Mouse (Mus musculus) hindbrain, embryonic 12.5 days (tissue): ENCODE results near the gene Fam69b. TPM values are rescaled to one million over a fixed set of nuclear protein-coding genes. Genes with fewer than 3 reads are reported as not detected.
A peak's percentile ranks its signal among the peaks of the same experiment; 100 is the strongest.

Experiments
- ATAC-seq: fragments of 200-750 bp; cut with Nextera tagmentation; 2 replicates; pipeline ENCODE4 v1.8.0; 2017; ENCODE audit warnings: moderate TSS enrichment; ENCODE audit not compliant: low FRiP score
- H3K27ac ChIP-seq: fragments of 300-500 bp; sonication (generic); 2 replicates; pipeline ENCODE4 v1.5.1; 2016; ENCODE audit warnings: mild to moderate bottlenecking
- H3K27me3 ChIP-seq: fragments of 300-500 bp; sonication (generic); 2 replicates; pipeline ENCODE4 v1.6.1; 2016; ENCODE audit warnings: mild to moderate bottlenecking
- H3K36me3 ChIP-seq: fragments of 300-500 bp; sonication (generic); 2 replicates; pipeline ENCODE4 v1.6.1; 2016; ENCODE audit warnings: mild to moderate bottlenecking
- H3K4me1 ChIP-seq: fragments of 300-500 bp; sonication (generic); 2 replicates; pipeline ENCODE4 v1.6.1; 2016
- H3K4me2 ChIP-seq: fragments of 300-500 bp; sonication (generic); replicated peaks from 2 replicates; pipeline ENCODE4 v1.6.1; 2016; ENCODE audit warnings: mild to moderate bottlenecking
- H3K4me3 ChIP-seq: fragments of 300-500 bp; sonication (generic); 2 replicates; pipeline ENCODE4 v1.5.1; 2016; ENCODE audit warnings: mild to moderate bottlenecking
- H3K9ac ChIP-seq: fragments of 300-500 bp; sonication (generic); 2 replicates; pipeline ENCODE4 v1.6.1; 2016; ENCODE audit warnings: mild to moderate bottlenecking, moderate library complexity
- H3K9me3 ChIP-seq: fragments of 300-500 bp; sonication (generic); replicated peaks from 2 replicates; pipeline ENCODE4 v1.6.1; 2016; ENCODE audit warnings: mild to moderate bottlenecking
- WGBS: fragments of 180-500 bp; shearing (Covaris S2); methylation state at CpG from one replicate; pipeline ENCODE4 v1.1.7; 2016; 5-methylcytosine and 5-hydroxymethylcytosine counted together
- polyA plus RNA-seq: library from polyadenylated mRNA; unstranded; fragments of >200 nt; fragmentation: Nextera tagmentation; extraction: Ambion mirVana; gene quantifications from 2 replicates; pipeline ENCODE4 v1.2.1, GENCODE M21; 2016

Fam69b gene
- polyA plus RNA-seq, 1 experiment from 2014 or later, result 73.7 TPM

DNA sequence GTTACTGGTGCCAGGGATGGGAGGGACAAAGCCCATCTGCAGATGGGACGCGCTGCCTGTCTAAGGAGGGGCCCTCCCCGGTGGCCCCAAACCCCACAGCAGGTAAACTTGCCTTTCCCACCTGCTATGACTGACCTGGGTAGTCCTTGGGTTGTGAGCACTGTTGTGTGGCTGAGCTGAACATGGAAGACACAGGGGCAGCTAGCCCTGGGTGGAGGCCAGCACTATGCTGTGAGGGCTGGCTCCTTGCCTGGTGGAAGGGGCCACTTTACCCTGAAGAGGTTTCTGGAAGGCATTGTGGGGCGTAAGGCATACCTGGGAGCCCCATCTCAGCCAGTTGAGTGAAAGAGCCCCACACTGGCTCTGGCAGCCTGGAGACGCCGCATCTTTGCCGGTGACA lies 37.3 kb upstream of the Fam69b start:
- Histone ChIP-seq H3K4me2 (no peak overlapping the region), H3K4me3 (no peak overlapping the region), H3K9me3 (no peaks in the 10 kb centered on the region), H3K9ac (no peak overlapping the region), H3K27me3 (no peaks in the 10 kb centered on the region), H3K36me3 (0 out of 2 replicates have a peak, but pooled peaks cover 2% of the 10 kb centered on the region), H3K4me1 (peaks cover 16% of the 10 kb centered on the region), H3K27ac (no peak overlapping the region)
- no peak for ATAC-seq
- WGBS, result 91% methylated on average over 7 of the region's 7 CpGs

DNA sequence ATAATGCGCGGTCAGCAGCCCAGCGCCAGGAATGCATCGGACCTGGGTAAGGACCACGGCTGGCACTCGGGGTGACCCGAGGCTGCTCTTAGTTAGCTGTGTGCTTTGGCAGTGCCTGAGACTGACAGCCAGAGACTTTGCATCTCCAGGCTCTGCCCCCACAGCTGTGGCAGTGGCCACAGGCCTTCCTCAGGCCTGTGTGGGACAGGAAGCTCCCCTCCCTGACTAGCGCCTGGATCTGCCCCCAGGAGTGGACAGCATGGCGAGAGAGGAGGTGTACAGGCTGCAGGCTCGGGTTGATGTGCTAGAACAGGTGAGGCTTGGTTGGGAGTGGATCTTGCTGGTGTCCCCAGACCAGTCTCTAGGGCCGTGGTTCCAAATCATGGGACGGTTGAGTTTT lies 36.8 kb upstream of the Fam69b start:
- Histone ChIP-seq H3K4me3 (no peak overlapping the region), H3K9me3 (no peaks in the 10 kb centered on the region), H3K9ac (no peak overlapping the region), H3K36me3 (0 out of 2 replicates have a peak, but pooled peaks cover 2% of the 10 kb centered on the region), H3K27ac (no peak overlapping the region), H3K4me1 (peaks cover 13% of the 10 kb centered on the region), H3K4me2 (no peak overlapping the region), H3K27me3 (no peaks in the 10 kb centered on the region)
- WGBS, result 87% methylated on average over 12 of the region's 12 CpGs
- no peak for ATAC-seq

DNA sequence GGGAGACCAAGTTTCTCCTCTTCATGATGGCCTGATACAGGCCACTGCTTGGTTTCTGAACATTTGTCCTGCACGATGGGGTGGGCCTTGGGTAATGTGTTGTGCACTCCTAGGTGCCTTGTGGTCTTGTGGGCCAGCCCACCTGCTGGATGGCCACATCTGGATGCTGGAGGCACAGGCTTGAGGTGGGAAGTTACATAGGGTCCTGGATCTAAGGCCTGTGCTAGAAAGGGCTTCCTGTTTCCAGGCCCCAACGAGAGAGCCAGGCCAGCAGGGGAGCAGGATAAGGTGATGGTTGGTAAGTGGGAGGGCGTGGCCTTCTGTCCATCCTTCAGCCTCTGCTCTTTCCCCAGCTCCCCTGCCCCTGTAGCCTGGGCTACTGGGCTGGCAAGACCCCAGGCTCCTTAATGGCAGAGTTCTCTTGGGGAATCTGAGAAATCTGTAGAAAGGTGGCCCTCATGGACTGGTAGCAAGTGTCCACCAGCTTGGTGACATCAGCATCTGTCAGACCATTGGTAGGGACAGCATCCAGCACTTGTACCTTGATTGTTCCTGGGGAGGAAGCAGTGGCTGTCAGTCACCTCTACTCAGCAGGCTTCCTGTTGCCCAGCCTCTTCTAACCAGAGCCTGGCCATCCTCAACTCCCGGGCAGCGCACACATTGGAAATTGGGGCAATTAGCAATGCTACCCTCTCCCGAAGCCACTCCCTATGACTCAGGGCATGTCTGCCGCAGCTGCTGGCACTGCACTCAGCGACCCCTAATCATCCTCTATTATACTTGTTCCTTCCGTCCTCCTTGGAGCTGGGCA lies 34.8 kb upstream of the Fam69b start:
- Histone ChIP-seq H3K27ac (no peak overlapping the region), H3K4me3 (no peak overlapping the region), H3K4me2 (no peak overlapping the region), H3K27me3 (0 out of 2 replicates have a peak, but pooled peaks cover 4% of the 10 kb centered on the region), H3K36me3 (0 out of 2 replicates have a peak, but pooled peaks cover 2% of the 10 kb centered on the region), H3K9me3 (no peaks in the 10 kb centered on the region), H3K4me1 (peaks cover 3% of the 10 kb centered on the region), H3K9ac (no peak overlapping the region)
- WGBS, result 73% methylated on average over 9 of the region's 9 CpGs
- no peak for ATAC-seq

DNA sequence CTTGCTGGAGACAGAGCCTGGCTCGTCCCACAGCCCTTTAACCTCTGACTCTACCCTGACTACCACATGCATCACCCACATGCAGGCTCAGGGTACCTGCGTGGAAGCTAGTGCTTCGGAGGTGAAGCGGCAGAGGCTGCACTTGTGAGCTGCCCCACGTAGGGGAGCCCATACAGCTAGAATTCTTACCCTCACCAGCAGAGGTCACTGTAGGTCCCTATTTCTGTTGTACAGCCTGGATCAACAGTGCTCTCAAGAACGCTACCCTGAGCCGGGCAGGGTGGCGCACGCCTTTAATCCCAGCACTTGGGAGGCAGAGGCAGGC lies 34.3 kb upstream of the Fam69b start:
- H3K4me3 ChIP-seq, result no peak overlapping the region
- no peak overlapping the region for H3K4me2 ChIP-seq
- H3K4me1 ChIP-seq, result no peaks in the 10 kb centered on the region
- WGBS, result 72% methylated on average over 9 of the region's 9 CpGs
- no peak overlapping the region for H3K27ac ChIP-seq
- no peak overlapping the region for H3K9ac ChIP-seq
- H3K9me3 ChIP-seq, result no peaks in the 10 kb centered on the region
- H3K27me3 ChIP-seq, result 0 out of 2 replicates have a peak, but pooled peaks cover 4% of the 10 kb centered on the region
- H3K36me3 ChIP-seq, result 0 out of 2 replicates have a peak, but pooled peaks cover 2% of the 10 kb centered on the region
- ATAC-seq, result no peak

DNA sequence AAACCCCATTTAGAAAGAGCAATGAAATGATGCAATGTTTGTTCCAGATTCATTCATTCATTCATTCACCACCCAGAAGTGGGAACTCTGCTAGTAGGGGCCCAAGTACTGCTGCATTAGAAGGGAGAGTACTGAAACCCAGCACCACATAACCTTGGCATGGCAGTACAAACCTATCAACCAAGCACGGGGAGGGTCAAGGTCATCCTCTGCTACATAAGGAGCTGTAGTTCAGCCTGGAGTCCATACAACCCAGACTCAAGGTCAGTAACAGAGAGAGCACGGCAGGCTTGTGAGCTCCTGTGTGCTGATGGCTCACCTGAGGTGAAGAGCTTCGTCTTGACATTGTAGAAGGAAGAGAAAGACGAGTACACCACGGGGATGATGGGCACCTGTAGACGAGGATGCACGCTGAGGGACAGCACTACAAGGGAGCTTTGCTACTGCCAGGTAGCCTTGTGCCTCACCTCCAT lies 33.8 kb upstream of the Fam69b start:
- H3K4me2 ChIP-seq, result no peak overlapping the region
- 0 out of 2 replicates have a peak, but pooled peaks cover 4% of the 10 kb centered on the region for H3K27me3 ChIP-seq
- H3K4me3 ChIP-seq, result no peak overlapping the region
- no peak overlapping the region for H3K9ac ChIP-seq
- 94% methylated on average over 7 of the region's 7 CpGs for WGBS
- H3K9me3 ChIP-seq, result no peaks in the 10 kb centered on the region
- no peak overlapping the region for H3K27ac ChIP-seq
- no peak for ATAC-seq
- H3K36me3 ChIP-seq, result 0 out of 2 replicates have a peak, but pooled peaks cover 2% of the 10 kb centered on the region
- no peaks in the 10 kb centered on the region for H3K4me1 ChIP-seq

DNA sequence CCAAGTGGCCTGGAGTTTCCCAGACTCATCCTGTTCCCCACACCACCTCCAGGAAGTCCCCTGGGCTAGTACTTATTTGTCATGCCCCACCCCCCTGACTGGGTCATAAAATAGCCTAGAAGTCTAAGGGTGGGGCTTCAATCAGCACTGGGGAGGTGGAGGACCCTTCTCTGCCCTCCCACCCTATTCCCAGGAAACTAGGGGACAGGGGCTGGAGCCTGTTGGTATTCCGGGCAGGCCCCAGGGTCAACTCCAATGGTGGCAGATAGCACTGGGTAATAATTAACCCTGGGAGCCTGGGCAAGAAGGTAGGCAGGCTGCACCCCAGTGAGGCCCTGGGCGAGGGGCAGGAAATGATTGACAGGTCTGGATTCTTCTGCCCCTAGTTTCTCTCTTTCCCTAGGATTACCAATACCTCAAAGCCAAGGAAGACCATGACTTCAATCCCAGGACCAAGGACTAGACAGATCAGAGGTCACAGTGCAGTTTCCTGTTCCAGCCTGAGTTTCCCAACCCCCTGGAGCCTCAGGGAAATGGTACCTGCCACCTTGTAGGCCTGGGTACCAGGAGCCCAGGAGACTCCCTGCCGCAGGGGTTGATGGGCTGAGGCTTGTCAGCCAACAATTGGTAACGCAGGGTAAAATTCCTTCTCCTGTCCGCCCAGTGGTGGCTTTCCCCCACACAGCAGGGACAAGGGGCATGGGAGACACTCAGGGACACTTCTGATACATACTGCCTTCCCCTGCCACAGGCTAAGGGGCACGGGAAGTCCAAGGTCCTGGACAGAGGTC lies 33.1 kb upstream of the Fam69b start:
- Histone ChIP-seq H3K27me3 (0 out of 2 replicates have a peak, but pooled peaks cover 4% of the 10 kb centered on the region), H3K4me1 (no peaks in the 10 kb centered on the region), H3K4me2 (no peak overlapping the region), H3K4me3 (no peak overlapping the region), H3K9ac (no peak overlapping the region), H3K9me3 (no peaks in the 10 kb centered on the region), H3K36me3 (0 out of 2 replicates have a peak, but pooled peaks cover 2% of the 10 kb centered on the region), H3K27ac (no peak overlapping the region)
- WGBS, result 71% methylated on average over 6 of the region's 6 CpGs
- ATAC-seq, result 0 out of 2 replicates have a peak, but pooled peaks have one; percentile 27

DNA sequence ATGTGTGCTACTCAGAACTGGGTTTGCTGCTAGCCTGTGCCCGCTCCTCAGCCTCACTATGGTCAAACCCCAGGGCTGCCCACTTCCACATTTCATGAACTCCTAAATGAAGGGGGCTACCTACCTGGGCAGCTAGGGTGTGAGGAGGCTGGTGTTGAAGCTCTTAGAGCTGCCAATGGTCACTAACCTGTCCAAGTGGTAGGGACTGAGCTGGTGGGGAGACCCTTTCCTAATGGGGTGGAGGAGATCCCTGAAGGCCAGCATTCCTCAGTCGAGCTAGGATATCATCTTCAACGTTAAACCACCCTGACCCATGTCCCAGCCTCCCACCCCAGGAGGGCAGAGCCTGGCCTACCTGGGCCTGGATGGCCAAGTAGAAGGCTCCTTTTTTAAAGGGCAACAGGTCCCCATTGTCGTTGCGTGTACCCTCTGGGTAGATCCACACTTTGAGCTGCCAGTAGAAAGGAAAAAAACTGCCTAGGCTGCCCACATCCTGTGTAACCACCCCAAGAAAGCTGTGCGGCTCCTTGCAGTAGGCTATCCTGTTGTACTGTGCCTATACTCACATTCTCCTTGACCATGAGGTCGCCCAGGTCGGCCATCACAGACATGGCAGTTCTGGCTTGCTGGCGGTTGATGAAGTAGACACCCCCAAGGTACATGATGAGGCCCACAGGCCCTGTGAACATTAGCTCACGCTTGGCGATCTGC lies 32.4 kb upstream of the Fam69b start:
- ATAC-seq, result no peak
- Histone ChIP-seq H3K9ac (no peak overlapping the region), H3K36me3 (0 out of 2 replicates have a peak, but pooled peaks cover 2% of the 10 kb centered on the region), H3K9me3 (no peaks in the 10 kb centered on the region), H3K27ac (no peak overlapping the region), H3K27me3 (0 out of 2 replicates have a peak, but pooled peaks cover 4% of the 10 kb centered on the region), H3K4me3 (no peak overlapping the region), H3K4me1 (no peaks in the 10 kb centered on the region), H3K4me2 (no peak overlapping the region)
- 84% methylated on average over 11 of the region's 11 CpGs for whole genome bisulfite sequencing

DNA sequence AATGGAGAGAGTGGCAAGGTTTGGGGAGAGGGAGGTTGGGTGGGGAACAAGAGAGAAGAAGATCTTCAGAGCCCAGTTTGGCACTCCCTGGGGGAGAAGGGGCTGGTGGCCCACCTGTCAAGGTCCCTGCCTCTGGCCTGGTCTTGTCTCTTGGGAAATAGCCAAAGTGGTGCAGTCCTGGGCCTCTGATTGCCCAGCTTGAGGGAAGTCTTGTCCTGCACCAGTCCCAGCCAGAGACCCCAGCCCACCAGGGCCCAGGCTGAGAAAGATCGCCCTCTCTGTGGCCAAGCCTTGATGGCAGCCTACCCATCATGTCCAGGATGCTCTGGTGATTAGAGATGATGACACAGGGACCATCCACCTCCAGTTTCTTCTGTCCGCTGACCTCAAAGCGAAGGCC lies 31.4 kb upstream of the Fam69b start:
- 91% methylated on average over 3 of the region's 3 CpGs for WGBS
- no peak for ATAC-seq

DNA sequence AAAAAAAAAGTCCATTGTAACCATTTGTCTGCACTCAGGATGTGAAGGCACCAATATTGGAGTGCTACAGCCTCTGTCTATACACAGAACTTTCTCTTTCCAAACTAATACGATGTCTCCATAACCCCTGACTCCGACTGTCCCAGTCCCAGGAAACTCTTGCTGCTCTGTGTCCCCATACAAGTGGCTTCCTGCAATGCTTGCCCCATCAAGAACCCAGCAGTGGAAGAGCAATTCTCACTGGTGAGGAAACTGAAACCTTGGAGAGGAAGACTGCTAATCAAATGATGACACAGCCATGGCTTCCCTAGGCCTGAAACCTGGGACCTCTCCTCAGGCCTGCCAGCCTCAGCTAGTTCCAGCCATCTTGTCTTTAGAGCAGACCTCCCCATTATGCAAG lies 30.4 kb upstream of the Fam69b start:
- peaks cover 19% of the 10 kb centered on the region for H3K27me3 ChIP-seq
- ATAC-seq, result no peak
- WGBS, result 93% methylated on average over 2 of the region's 2 CpGs

More for the DNA sequence above, 31.4 kb upstream of the Fam69b start:
- 0 out of 2 replicates have a peak, but pooled peaks cover 2% of the 10 kb centered on the region for H3K36me3 ChIP-seq
- peaks cover 10% of the 10 kb centered on the region; the same call in 1 of the 2 replicates for H3K27me3 ChIP-seq
- H3K4me3 ChIP-seq, result no peak overlapping the region
- H3K4me2 ChIP-seq, result no peak overlapping the region
- H3K27ac ChIP-seq, result no peak overlapping the region
- H3K9ac ChIP-seq, result no peak overlapping the region
- no peaks in the 10 kb centered on the region for H3K9me3 ChIP-seq
- H3K4me1 ChIP-seq, result no peaks in the 10 kb centered on the region

DNA sequence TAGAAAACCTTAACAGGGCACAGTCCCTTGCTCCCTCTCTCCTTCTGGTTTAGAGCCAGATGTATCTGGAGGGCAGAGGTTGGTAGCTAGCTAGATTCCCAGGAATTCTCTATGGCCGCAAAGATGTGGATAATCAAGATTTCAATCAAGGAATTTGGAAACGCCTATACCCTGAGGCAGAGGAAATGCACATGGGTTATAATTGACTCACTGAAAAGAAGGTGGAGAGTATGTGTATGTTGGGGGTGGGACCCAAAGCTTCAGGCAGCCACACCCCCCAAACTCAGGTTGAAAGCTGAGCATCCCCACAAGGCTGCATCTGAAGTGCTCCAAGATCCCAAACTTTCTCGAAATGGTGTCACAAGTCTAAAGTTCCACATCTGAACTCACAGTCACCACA lies 29.8 kb upstream of the Fam69b start:
- Histone ChIP-seq H3K4me2 (no peak overlapping the region), H3K27me3 (peaks cover 26% of the 10 kb centered on the region), H3K9me3 (no peaks in the 10 kb centered on the region), H3K27ac (no peak overlapping the region), H3K4me3 (no peak overlapping the region), H3K4me1 (peaks cover 4% of the 10 kb centered on the region), H3K9ac (no peak overlapping the region), H3K36me3 (0 out of 2 replicates have a peak, but pooled peaks cover 2% of the 10 kb centered on the region)
- 92% methylated on average over 3 of the region's 3 CpGs for WGBS
- ATAC-seq, result no peak

More for the DNA sequence above, 30.4 kb upstream of the Fam69b start:
- Histone ChIP-seq H3K4me1 (no peaks in the 10 kb centered on the region), H3K9me3 (no peaks in the 10 kb centered on the region), H3K4me3 (no peak overlapping the region), H3K36me3 (0 out of 2 replicates have a peak, but pooled peaks cover 2% of the 10 kb centered on the region), H3K27ac (no peak overlapping the region), H3K9ac (no peak overlapping the region), H3K4me2 (no peak overlapping the region)

DNA sequence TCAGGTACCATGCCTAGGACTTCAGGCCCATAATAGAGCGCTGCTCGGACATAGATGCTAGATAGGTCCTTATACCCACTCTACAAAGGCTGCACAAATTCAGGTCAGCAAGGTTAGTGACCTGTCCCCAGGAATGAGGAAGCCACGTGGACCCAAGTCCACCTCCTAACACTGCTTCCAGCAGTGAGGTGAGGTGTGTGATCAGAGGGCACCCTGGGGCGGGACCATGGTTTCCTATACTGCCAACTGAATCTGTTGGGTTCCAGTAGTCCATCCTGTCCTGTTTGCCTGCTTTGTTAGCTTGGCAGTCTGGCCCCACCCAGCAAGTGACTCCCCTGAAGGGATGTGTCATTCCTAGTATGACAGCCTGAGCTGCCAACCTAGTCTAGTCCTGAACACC lies 28.3 kb upstream of the Fam69b start:
- no peaks in the 10 kb centered on the region for H3K9me3 ChIP-seq
- H3K9ac ChIP-seq, result no peak overlapping the region
- 87% methylated on average over 4 of the region's 4 CpGs for WGBS
- ATAC-seq, result no peak
- H3K27me3 ChIP-seq, result peaks cover 41% of the 10 kb centered on the region
- H3K4me1 ChIP-seq, result peaks cover 15% of the 10 kb centered on the region
- H3K4me3 ChIP-seq, result no peak overlapping the region
- H3K4me2 ChIP-seq, result no peak overlapping the region
- H3K27ac ChIP-seq, result no peak overlapping the region
- 0 out of 2 replicates have a peak, but pooled peaks cover 2% of the 10 kb centered on the region for H3K36me3 ChIP-seq

DNA sequence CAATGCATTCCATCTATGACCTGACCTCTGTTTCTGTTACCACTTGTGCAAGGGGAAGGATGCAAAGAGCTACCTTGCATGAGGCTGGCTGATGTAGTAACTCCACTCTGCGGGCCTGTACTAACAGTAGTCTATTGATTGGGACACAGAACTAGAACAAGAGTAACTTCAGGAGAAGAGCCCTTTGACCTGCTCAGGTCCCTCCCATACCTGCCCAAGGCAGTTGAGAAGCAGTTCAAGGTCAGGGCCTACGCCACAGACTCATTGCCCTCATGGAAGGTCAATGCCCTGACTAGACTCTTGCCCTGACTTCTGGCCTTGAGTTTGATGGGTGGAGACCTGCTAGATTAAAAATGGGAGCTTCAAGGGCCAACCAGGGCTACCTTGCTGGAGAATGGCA lies 27.6 kb upstream of the Fam69b start:
- H3K4me3 ChIP-seq, result no peak overlapping the region
- no peak for ATAC-seq
- no peak overlapping the region for H3K27ac ChIP-seq
- H3K27me3 ChIP-seq, result peaks cover 46% of the 10 kb centered on the region
- H3K4me1 ChIP-seq, result peaks cover 15% of the 10 kb centered on the region
- H3K4me2 ChIP-seq, result no peak overlapping the region
- H3K9ac ChIP-seq, result no peak overlapping the region
- H3K36me3 ChIP-seq, result no peaks in the 10 kb centered on the region
- WGBS, result 92% methylated on average over 2 of the region's 2 CpGs
- no peaks in the 10 kb centered on the region for H3K9me3 ChIP-seq
